ENCODE assay signal across 8 mouse cellular contexts in genomic region chr9:70679132-70680091, GRCm38 (mm10). TPM values are rescaled to one million over a fixed set of nuclear protein-coding genes. Genes with fewer than 3 reads are reported as not detected.
DNase-seq lines count a peak whose midpoint lies in the region; ATAC-seq and TF ChIP-seq lines count a peak whose summit lies in the region.

No protein-coding gene starts in this region.

- peak overlapping the region; percentile 98 for H3K9ac ChIP-seq in limb, embryonic 12.5 days (replicated peaks)
- H3K9ac ChIP-seq in midbrain, embryonic 11.5 days (ENCODE audit: low read length), result peak overlapping the region; percentile 98

- intact Hi-C loops in gastrocnemius, adult 2 months (cut with DNase I), result loop anchor here (2.0 to 5.0 kb wide), 2 partner anchors 23 to 73 kb away; partner anchors contain the start of genes Gm10642 and Mindy2

- H3K27me3 ChIP-seq in limb, embryonic 12.5 days, result no peaks in the 10 kb centered on the region
- H3K27me3 ChIP-seq in midbrain, embryonic 11.5 days (ENCODE audit: control insufficient read depth, insufficient read depth, low read length), result no peaks in the 10 kb centered on the region

- H3K27ac ChIP-seq in cortical plate, adult 2 months (ENCODE audit: insufficient read depth, low read length), result peak overlapping the region; percentile 95
- H3K27ac ChIP-seq in gastrocnemius, adult 2 months, result peak overlapping the region; percentile 97
- H3K27ac ChIP-seq in limb, embryonic 12.5 days, result peak overlapping the region; percentile 97
- H3K27ac ChIP-seq in midbrain, embryonic 11.5 days (ENCODE audit: low read depth, low read length), result peak overlapping the region; percentile 96

- H3K4me1 ChIP-seq in cortical plate, adult 2 months (ENCODE audit: control insufficient read depth, insufficient read depth, low read length), result peaks cover 2% of the 10 kb centered on the region
- H3K4me1 ChIP-seq in limb, embryonic 12.5 days (replicated peaks), result peaks cover 13% of the 10 kb centered on the region
- peaks cover 17% of the 10 kb centered on the region for H3K4me1 ChIP-seq in midbrain, embryonic 11.5 days (ENCODE audit: control insufficient read depth, insufficient read depth, low read length)

- ATAC-seq in inflammation-experienced regulatory T-cells, adult 6 months, result peak; percentile 25
- ATAC-seq in limb, embryonic 12.5 days (ENCODE audit: insufficient number of reproducible peaks, insufficient read depth, low FRiP score, low TSS enrichment, low read depth), result peak; percentile 75
- ATAC-seq in midbrain, embryonic 11.5 days (ENCODE audit: low FRiP score), result no peak; the same call in 1 of the 2 replicates

- H3K9me3 ChIP-seq in limb, embryonic 12.5 days, result no peaks in the 10 kb centered on the region
- H3K9me3 ChIP-seq in midbrain, embryonic 11.5 days (ENCODE audit: control insufficient read depth, low read length), result no peaks in the 10 kb centered on the region

- peak overlapping the region; percentile 61 for H3K4me2 ChIP-seq in limb, embryonic 12.5 days
- peak overlapping the region; percentile 81 for H3K4me2 ChIP-seq in midbrain, embryonic 11.5 days

- no peaks in the 10 kb centered on the region for H3K36me3 ChIP-seq in limb, embryonic 12.5 days
- no peaks in the 10 kb centered on the region for H3K36me3 ChIP-seq in midbrain, embryonic 11.5 days (ENCODE audit: control insufficient read depth, insufficient read depth, low read length)

- no peak for TF ChIP-seq POLR2A in cortical plate, adult 2 months (IDR thresholded peaks at IDR 0.05; ENCODE audit: extremely low read depth, insufficient read depth, low read length)

- H3K4me3 ChIP-seq in cortical plate, adult 2 months (ENCODE audit: insufficient read depth, low read length), result peak overlapping the region; percentile 90
- peak overlapping the region; percentile 92 for H3K4me3 ChIP-seq in gastrocnemius, adult 2 months
- peak overlapping the region; percentile 97 for H3K4me3 ChIP-seq in limb, embryonic 12.5 days (replicated peaks)
- H3K4me3 ChIP-seq in midbrain, embryonic 11.5 days (ENCODE audit: low read depth, low read length), result peak overlapping the region; percentile 96

- no peak for TF ChIP-seq CTCF in cortical plate, adult 2 months (IDR thresholded peaks at IDR 0.05; ENCODE audit: extremely low read depth, insufficient read depth, low read length)
- no peak for TF ChIP-seq CTCF in gastrocnemius, adult 2 months (IDR thresholded peaks at IDR 0.05)

- DNase-seq in retina, embryonic 14.5 days (ENCODE audit: low spot score), result peak; percentile 66
- DNase-seq in retina, postnatal 1 day, result no peak
- DNase-seq in gastrocnemius, adult 2 months, result peak; percentile 75
- DNase-seq in midbrain, embryonic 11.5 days (ENCODE audit: low spot score, missing footprints), result peak; percentile 95
- DNase-seq in spleen, adult 18-20 months, result peak; percentile 44 to 63

- WGBS in limb, embryonic 12.5 days, result under 1% methylated on average over 100 of the region's 103 CpGs
- under 1% methylated on average over 89 of the region's 103 CpGs for WGBS in midbrain, embryonic 11.5 days

RNA-seq across cellular contexts. Expression of gene Adam10, which starts 0.6 kb away (rescaled TPM):
- 37.5 and 38.0 TPM in 2 replicates for polyA plus RNA-seq in cortical plate, adult 2 months (2012; rRNA removed)
- total RNA-seq in gastrocnemius, adult 2 months (2021), result 10 to 100 TPM; 14.1 to 17.3 TPM
- polyA plus RNA-seq in inflammation-experienced regulatory T-cells, adult 6 months (2017; shearing (Covaris generic)), result 10 to 100 TPM; 73.6 to 89.9 (median 76.3) TPM
- 62.9 and 70.3 TPM in 2 replicates for polyA plus RNA-seq in limb, embryonic 12.5 days (2016; fragmentation: Nextera tagmentation; extraction: Ambion mirVana)
- polyA plus RNA-seq in midbrain, embryonic 11.5 days (2014; fragmentation: Nextera tagmentation; extraction: Ambion mirVana), result 64.0 and 70.8 TPM in 2 replicates

RNA-seq across cellular contexts. Expression of gene Mindy2, which starts 22.4 kb away (rescaled TPM):
- 26.2 and 27.0 TPM in 2 replicates for polyA plus RNA-seq in cortical plate, adult 2 months (2012; rRNA removed)
- total RNA-seq in gastrocnemius, adult 2 months (2021), result 10 to 100 TPM; 12.3 to 17.9 TPM
- 10 to 100 TPM in 2 of 3 experiments, 1 to 10 TPM in 1; 9.4 to 17.6 (median 13.6) TPM for polyA plus RNA-seq in inflammation-experienced regulatory T-cells, adult 6 months (2017; shearing (Covaris generic))
- polyA plus RNA-seq in limb, embryonic 12.5 days (2016; fragmentation: Nextera tagmentation; extraction: Ambion mirVana), result 7.6 and 8.0 TPM in 2 replicates
- 12.1 and 12.4 TPM in 2 replicates for polyA plus RNA-seq in midbrain, embryonic 11.5 days (2014; fragmentation: Nextera tagmentation; extraction: Ambion mirVana)

RNA-seq across cellular contexts. Expression of gene Gm10642, which starts 23.4 kb away (rescaled TPM):
- 0.94 and 1.4 TPM in 2 replicates for polyA plus RNA-seq in cortical plate, adult 2 months (2012; rRNA removed)
- under 1 TPM in 1 of 2 experiments, not detected in 1; 0.26 TPM for total RNA-seq in gastrocnemius, adult 2 months (2021)
- polyA plus RNA-seq in inflammation-experienced regulatory T-cells, adult 6 months (2017; shearing (Covaris generic)), result under 1 TPM; 0.21 to 0.87 (median 0.30) TPM
- 0.18 and 0.35 TPM in 2 replicates for polyA plus RNA-seq in limb, embryonic 12.5 days (2016; fragmentation: Nextera tagmentation; extraction: Ambion mirVana)
- 0.15 and 0.17 TPM in 2 replicates for polyA plus RNA-seq in midbrain, embryonic 11.5 days (2014; fragmentation: Nextera tagmentation; extraction: Ambion mirVana)
